Mouse (Mus musculus): ENCODE measurements around the gene Chka. TPM values are rescaled to one million over a fixed set of nuclear protein-coding genes. Genes with fewer than 3 reads are reported as not detected.

Gene Chka
- polyA plus RNA-seq, 1 experiment, result 39.1 TPM

DNA sequence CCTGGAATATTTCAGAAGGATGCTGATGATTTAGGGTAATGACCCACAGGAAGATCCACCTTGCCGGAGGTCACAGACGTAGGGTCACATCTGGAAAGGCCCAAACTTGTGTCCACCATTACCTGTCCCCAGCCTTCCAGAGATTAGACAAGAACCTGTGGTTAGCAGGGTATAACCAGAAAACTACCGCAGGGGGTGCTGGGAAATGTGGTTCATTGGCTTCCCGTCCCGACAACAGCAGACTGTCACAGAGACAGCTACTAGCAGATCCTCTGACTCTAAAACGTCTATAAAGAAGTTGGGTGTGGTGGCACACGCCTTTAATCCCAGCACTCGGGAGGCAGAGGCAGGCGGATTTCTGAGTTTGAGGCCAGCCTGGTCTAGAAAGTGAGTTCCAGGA, 14.8 kb upstream of the Chka start:
- H3K27ac ChIP-seq (ENCODE audit: control insufficient read depth, insufficient read depth, low read length), result no peak overlapping the region
- H3K4me1 ChIP-seq (replicated peaks; ENCODE audit: control insufficient read depth, insufficient read depth, low read length), result peaks cover 24% of the 10 kb centered on the region
- H3K4me3 ChIP-seq (ENCODE audit: control insufficient read depth, insufficient read depth, low read length), result no peak overlapping the region
- peak; percentile 60 for DNase-seq
- no peaks in the 10 kb centered on the region for H3K36me3 ChIP-seq (ENCODE audit: control insufficient read depth, insufficient read depth, low read length)
- H3K27me3 ChIP-seq (ENCODE audit: control insufficient read depth, insufficient read depth, low read length), result no peaks in the 10 kb centered on the region
- TF ChIP-seq CTCF (IDR thresholded peaks at IDR 0.05; ENCODE audit: borderline replicate concordance, control insufficient read depth, extremely low read depth, insufficient read depth, low read length, poor library complexity), result no peak
- TF ChIP-seq POLR2A (IDR thresholded peaks at IDR 0.05; ENCODE audit: control insufficient read depth, extremely low read depth, insufficient read depth, low read length, poor library complexity), result no peak
- 33% methylated on average over 9 of the region's 9 CpGs for WGBS

DNA sequence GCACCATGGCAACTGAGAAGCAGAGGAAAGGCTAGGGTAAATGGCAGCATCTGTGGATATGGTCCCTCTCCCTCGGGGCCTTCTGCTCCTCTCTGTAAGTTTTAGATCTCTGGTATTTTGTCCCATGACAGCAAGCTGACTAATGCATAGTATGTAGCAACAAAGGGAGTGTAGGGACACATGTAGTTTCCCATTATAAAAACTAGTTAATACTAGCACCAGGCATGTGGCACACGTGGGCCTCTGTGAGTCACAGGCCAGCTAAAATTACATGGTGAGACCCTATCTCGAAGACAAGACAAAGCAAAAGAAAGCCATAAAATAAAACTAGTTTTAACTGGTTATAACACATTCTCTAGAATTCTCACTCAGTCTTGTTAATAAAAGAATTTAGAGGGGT, 12.6 kb upstream of the Chka start:
- TF ChIP-seq CTCF (IDR thresholded peaks at IDR 0.05; ENCODE audit: borderline replicate concordance, control insufficient read depth, extremely low read depth, insufficient read depth, low read length, poor library complexity), result no peak
- TF ChIP-seq POLR2A (IDR thresholded peaks at IDR 0.05; ENCODE audit: control insufficient read depth, extremely low read depth, insufficient read depth, low read length, poor library complexity), result no peak
- no peaks in the 10 kb centered on the region for H3K27me3 ChIP-seq (ENCODE audit: control insufficient read depth, insufficient read depth, low read length)
- no peaks in the 10 kb centered on the region for H3K36me3 ChIP-seq (ENCODE audit: control insufficient read depth, insufficient read depth, low read length)
- DNase-seq, result no peak
- WGBS, result 96% methylated on average over 3 of the region's 3 CpGs
- peaks cover 41% of the 10 kb centered on the region for H3K4me1 ChIP-seq (replicated peaks; ENCODE audit: control insufficient read depth, insufficient read depth, low read length)
- no peak overlapping the region for H3K27ac ChIP-seq (ENCODE audit: control insufficient read depth, insufficient read depth, low read length)
- no peak overlapping the region for H3K4me3 ChIP-seq (ENCODE audit: control insufficient read depth, insufficient read depth, low read length)

DNA sequence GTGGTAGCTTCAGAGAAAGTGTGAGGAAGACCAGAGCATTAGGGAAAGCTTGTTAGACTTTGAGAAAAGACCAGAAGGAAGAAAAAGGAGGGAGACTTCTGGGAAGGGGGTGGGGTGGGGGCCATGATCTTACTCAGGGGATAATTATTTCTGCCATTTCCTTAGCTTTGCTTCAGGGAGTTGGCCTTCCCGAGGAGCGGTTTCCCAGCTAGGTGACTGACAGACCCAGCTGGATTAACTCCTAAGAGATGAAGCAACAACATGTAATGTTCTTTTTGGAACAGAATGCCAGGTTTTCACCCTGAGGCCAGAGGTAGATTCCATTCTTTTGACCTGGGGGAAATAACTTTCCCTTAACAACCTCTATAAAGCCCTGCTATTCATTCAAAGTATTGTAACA, 11.9 kb upstream of the Chka start:
- DNase-seq, result no peak
- TF ChIP-seq POLR2A (IDR thresholded peaks at IDR 0.05; ENCODE audit: control insufficient read depth, extremely low read depth, insufficient read depth, low read length, poor library complexity) (no peak), CTCF (IDR thresholded peaks at IDR 0.05; ENCODE audit: borderline replicate concordance, control insufficient read depth, extremely low read depth, insufficient read depth, low read length, poor library complexity) (no peak)
- WGBS, result 83% methylated on average over 2 of the region's 2 CpGs
- H3K27ac ChIP-seq (ENCODE audit: control insufficient read depth, insufficient read depth, low read length), result no peak overlapping the region
- H3K4me1 ChIP-seq (replicated peaks; ENCODE audit: control insufficient read depth, insufficient read depth, low read length), result peaks cover 41% of the 10 kb centered on the region
- no peaks in the 10 kb centered on the region for H3K36me3 ChIP-seq (ENCODE audit: control insufficient read depth, insufficient read depth, low read length)
- no peaks in the 10 kb centered on the region for H3K27me3 ChIP-seq (ENCODE audit: control insufficient read depth, insufficient read depth, low read length)
- H3K4me3 ChIP-seq (ENCODE audit: control insufficient read depth, insufficient read depth, low read length), result no peak overlapping the region

DNA sequence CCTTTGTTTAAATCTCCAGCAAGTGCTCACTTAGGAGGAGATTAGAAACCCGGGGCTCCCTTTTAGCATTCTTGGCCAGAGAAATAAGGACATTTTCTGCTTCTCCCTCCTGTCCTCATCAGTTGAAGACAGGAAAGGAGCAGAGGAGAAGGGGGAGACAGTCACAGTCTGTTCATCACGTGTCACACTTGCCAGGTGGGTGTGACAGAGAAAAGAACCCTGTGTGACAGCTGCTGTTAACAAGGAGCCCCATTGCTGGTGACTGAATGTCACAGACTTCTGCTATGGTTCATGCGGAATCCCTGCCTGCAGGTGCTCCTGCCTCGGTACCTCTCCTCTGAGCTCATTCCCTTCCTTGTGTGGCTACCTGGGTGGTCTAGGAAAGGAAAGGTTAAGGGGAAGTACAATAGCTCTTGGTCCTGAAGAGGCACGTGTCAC, 11.3 kb upstream of the Chka start:
- Histone ChIP-seq H3K27ac (ENCODE audit: control insufficient read depth, insufficient read depth, low read length) (no peak overlapping the region), H3K4me3 (ENCODE audit: control insufficient read depth, insufficient read depth, low read length) (no peak overlapping the region), H3K36me3 (ENCODE audit: control insufficient read depth, insufficient read depth, low read length) (no peaks in the 10 kb centered on the region), H3K27me3 (ENCODE audit: control insufficient read depth, insufficient read depth, low read length) (no peaks in the 10 kb centered on the region), H3K4me1 (replicated peaks; ENCODE audit: control insufficient read depth, insufficient read depth, low read length) (peaks cover 41% of the 10 kb centered on the region)
- WGBS, result 44% methylated on average over 5 of the region's 5 CpGs
- peak; percentile 37 for DNase-seq
- TF ChIP-seq POLR2A (IDR thresholded peaks at IDR 0.05; ENCODE audit: control insufficient read depth, extremely low read depth, insufficient read depth, low read length, poor library complexity), result no peak
- TF ChIP-seq CTCF (IDR thresholded peaks at IDR 0.05; ENCODE audit: borderline replicate concordance, control insufficient read depth, extremely low read depth, insufficient read depth, low read length, poor library complexity), result no peak

GRCm38 (mm10) chr19:3840685-3841084, 10.9 kb upstream of the Chka start:
- H3K27me3 ChIP-seq (ENCODE audit: control insufficient read depth, insufficient read depth, low read length), result no peaks in the 10 kb centered on the region
- TF ChIP-seq CTCF (IDR thresholded peaks at IDR 0.05; ENCODE audit: borderline replicate concordance, control insufficient read depth, extremely low read depth, insufficient read depth, low read length, poor library complexity) (no peak), POLR2A (IDR thresholded peaks at IDR 0.05; ENCODE audit: control insufficient read depth, extremely low read depth, insufficient read depth, low read length, poor library complexity) (no peak)
- no peak for DNase-seq
- H3K4me3 ChIP-seq (ENCODE audit: control insufficient read depth, insufficient read depth, low read length), result no peak overlapping the region
- WGBS, result 83% methylated on average over 5 of the region's 5 CpGs
- no peak overlapping the region for H3K27ac ChIP-seq (ENCODE audit: control insufficient read depth, insufficient read depth, low read length)
- peaks cover 42% of the 10 kb centered on the region for H3K4me1 ChIP-seq (replicated peaks; ENCODE audit: control insufficient read depth, insufficient read depth, low read length)
- no peaks in the 10 kb centered on the region for H3K36me3 ChIP-seq (ENCODE audit: control insufficient read depth, insufficient read depth, low read length)

DNA sequence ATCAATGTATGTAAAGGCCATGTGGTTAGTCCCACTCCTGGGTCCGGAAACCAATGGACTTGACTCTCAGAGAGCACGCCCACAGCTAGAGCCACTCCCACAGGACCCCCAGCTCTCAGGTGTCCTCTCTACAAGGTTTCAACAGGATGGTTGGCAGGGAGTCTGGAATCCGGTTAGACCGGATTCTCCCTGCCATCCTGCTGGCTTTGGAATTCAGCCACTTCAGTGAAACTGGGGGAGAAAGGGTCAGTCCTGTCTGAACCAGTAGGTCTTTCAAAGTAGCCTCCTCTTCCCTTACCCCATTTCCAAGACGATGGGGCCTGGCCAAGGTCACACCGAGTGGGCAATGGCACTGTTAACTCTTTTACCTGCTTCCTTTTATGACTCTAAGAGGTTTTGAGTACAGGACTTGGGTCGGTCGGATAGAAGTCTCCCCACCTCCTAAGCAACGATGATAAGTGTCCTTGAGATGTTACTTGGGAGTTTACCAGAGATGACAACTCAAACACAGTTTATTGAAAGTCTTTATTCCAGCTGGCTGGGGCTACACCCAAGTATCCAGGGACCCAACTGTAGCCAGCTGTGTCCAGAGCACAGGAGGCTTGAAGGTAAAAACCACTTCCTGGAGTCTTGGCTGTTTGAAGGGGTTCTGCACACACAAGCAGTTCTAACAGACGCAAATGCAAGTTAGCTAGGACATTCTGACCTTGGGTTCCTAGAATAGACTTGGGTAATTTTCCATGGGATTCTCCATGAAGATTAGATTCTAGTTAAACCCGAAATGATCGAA, 9.0 kb upstream of the Chka start:
- Histone ChIP-seq H3K36me3 (ENCODE audit: control insufficient read depth, insufficient read depth, low read length) (no peaks in the 10 kb centered on the region), H3K27ac (ENCODE audit: control insufficient read depth, insufficient read depth, low read length) (no peak overlapping the region), H3K4me1 (replicated peaks; ENCODE audit: control insufficient read depth, insufficient read depth, low read length) (peaks cover 45% of the 10 kb centered on the region), H3K27me3 (ENCODE audit: control insufficient read depth, insufficient read depth, low read length) (no peaks in the 10 kb centered on the region), H3K4me3 (ENCODE audit: control insufficient read depth, insufficient read depth, low read length) (no peak overlapping the region)
- WGBS, result 67% methylated on average over 12 of the region's 12 CpGs
- DNase-seq, result peak; percentile 9
- TF ChIP-seq POLR2A (IDR thresholded peaks at IDR 0.05; ENCODE audit: control insufficient read depth, extremely low read depth, insufficient read depth, low read length, poor library complexity), result no peak

- peaks cover 41% of the 10 kb centered on the region for H3K4me1 ChIP-seq (replicated peaks; ENCODE audit: control insufficient read depth, insufficient read depth, low read length)
- no peaks in the 10 kb centered on the region for H3K27me3 ChIP-seq (ENCODE audit: control insufficient read depth, insufficient read depth, low read length)
- H3K36me3 ChIP-seq (ENCODE audit: control insufficient read depth, insufficient read depth, low read length), result no peaks in the 10 kb centered on the region
- DNase-seq, result no peak
- TF ChIP-seq CTCF (IDR thresholded peaks at IDR 0.05; ENCODE audit: borderline replicate concordance, control insufficient read depth, extremely low read depth, insufficient read depth, low read length, poor library complexity), result no peak
- no peak for TF ChIP-seq POLR2A (IDR thresholded peaks at IDR 0.05; ENCODE audit: control insufficient read depth, extremely low read depth, insufficient read depth, low read length, poor library complexity)
- no peak overlapping the region for H3K27ac ChIP-seq (ENCODE audit: control insufficient read depth, insufficient read depth, low read length)
- WGBS, result 90% methylated on average over 2 of the region's 2 CpGs
- no peak overlapping the region for H3K4me3 ChIP-seq (ENCODE audit: control insufficient read depth, insufficient read depth, low read length)
Observed at GRCm38 (mm10) chr19:3843629-3844028, 7.9 kb upstream of the Chka start.

All from thymus, adult 2 months (tissue).